Mouse (Mus musculus): ENCODE results near the gene Gp1ba. TPM values are rescaled to one million over a fixed set of nuclear protein-coding genes. Genes with fewer than 3 reads are reported as not detected.

Gp1ba gene
- total and polyA plus RNA-seq, 2 experiments from 2014 or later: 0.08 to 0.10 TPM

GRCm38 (mm10) chr11:70664741-70665140, 25.8 kb downstream of the Gp1ba start:
- Histone ChIP-seq H3K4me1 (ENCODE audit: insufficient read depth) (no peaks in the 10 kb centered on the region), H3K4me2 (ENCODE audit: low read depth) (no peak overlapping the region), H3K9ac (no peak overlapping the region), H3K36me3 (ENCODE audit: insufficient read depth) (peaks cover 33% of the 10 kb centered on the region), H3K4me3 (ENCODE audit: low read depth, low read length) (no peak overlapping the region), H3K9me3 (ENCODE audit: low read length) (no peaks in the 10 kb centered on the region), H3K27ac (ENCODE audit: low read depth, low read length) (no peak overlapping the region), H3K27me3 (ENCODE audit: insufficient read depth, low read length) (no peaks in the 10 kb centered on the region)
- ATAC-seq (no peak), DNase-seq (no peak)
- TF ChIP-seq CTCF (IDR thresholded peaks at IDR 0.05; ENCODE audit: low read depth): no peak
- 93% methylated on average over 9 of the region's 9 CpGs for WGBS

DNA sequence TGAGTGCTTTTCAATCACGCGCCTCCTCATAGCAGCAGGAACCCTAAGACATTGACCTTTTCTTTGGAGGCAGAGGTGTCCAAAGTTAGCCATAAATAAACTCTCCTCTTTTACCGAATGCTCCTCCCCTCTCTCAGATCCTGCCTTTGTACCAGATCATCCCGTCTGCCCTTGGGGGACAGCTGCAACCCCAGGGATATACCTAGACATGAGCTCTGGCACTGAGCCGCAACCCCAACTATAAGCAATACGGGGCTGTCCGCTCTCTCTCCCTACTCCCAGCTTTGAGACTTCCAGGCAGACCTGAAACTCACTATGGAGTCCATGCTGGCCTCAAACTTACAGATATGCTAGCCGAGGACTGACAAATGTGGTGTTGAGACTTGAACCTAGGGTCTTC, 27.8 kb downstream of the Gp1ba start:
- TF ChIP-seq CTCF (IDR thresholded peaks at IDR 0.05; ENCODE audit: low read depth): no peak
- Histone ChIP-seq H3K27me3 (ENCODE audit: insufficient read depth, low read length) (no peaks in the 10 kb centered on the region), H3K36me3 (ENCODE audit: insufficient read depth) (peaks cover 39% of the 10 kb centered on the region), H3K9me3 (ENCODE audit: low read length) (no peaks in the 10 kb centered on the region), H3K27ac (ENCODE audit: low read depth, low read length) (no peak overlapping the region), H3K4me1 (ENCODE audit: insufficient read depth) (peaks cover 9% of the 10 kb centered on the region; the same call in 1 of the 2 replicates), H3K9ac (no peak overlapping the region), H3K4me2 (ENCODE audit: low read depth) (no peak overlapping the region), H3K4me3 (ENCODE audit: low read depth, low read length) (no peak overlapping the region)
- ATAC-seq: no peak
- 97% methylated on average over 8 of the region's 8 CpGs for WGBS
- DNase-seq: no peak

DNA sequence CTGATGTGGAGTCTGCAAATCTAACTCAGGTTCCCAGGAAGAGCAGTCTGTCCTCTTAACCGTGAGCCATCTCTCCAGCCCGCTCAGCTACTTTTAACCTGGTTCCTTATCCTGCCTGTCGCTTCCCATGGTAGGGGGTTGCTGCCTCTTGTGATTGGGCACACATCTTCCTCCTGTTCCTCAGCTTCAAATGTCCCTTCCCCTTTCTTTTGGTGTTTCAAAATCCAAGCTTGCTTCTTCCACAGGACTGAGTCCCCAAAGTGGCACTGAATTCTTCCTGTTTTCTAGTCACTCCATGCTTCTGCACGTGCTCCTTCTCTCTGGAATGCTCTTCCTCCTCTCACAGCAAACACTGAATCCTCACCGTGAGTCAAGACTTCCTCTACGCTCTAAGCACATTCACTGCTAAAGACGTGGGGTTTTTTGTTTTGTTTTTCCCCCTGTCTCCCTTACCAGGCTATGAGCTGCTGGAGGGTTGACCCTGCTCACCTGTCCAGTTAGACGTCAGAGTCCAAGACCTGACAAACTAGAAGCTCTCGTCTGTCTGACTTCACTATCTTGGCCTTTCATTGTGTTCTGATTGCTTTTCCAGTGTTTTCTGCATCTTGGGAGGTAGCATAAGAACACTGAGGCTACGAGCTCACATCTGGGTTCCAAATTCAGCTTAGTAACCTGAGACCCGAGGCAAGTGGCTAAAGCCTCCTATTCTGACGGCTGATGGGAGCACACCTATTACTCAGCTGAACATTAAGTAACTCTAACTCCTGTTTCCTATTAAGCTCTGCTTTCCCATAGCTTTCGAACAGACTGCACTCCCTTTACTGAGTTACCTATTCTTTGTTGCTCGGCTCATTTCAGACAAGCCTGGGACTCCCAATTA, 28.6 kb downstream of the Gp1ba start:
- peak overlapping the region; percentile 50; the same call in 1 of the 2 replicates for H3K9ac ChIP-seq
- peaks cover 36% of the 10 kb centered on the region for H3K36me3 ChIP-seq (ENCODE audit: insufficient read depth)
- DNase-seq: no peak
- peak overlapping the region; percentile 78; the same call in 1 of the 2 replicates for H3K27ac ChIP-seq (ENCODE audit: low read depth, low read length)
- peaks cover 9% of the 10 kb centered on the region; the same call in 1 of the 2 replicates for H3K4me1 ChIP-seq (ENCODE audit: insufficient read depth)
- H3K9me3 ChIP-seq (ENCODE audit: low read length): no peaks in the 10 kb centered on the region
- H3K27me3 ChIP-seq (ENCODE audit: insufficient read depth, low read length): no peaks in the 10 kb centered on the region
- 71% methylated on average over 14 of the region's 14 CpGs for WGBS
- H3K4me3 ChIP-seq (ENCODE audit: low read depth, low read length): peak overlapping the region; percentile 70
- no peak for ATAC-seq
- peak overlapping the region; percentile 90 for H3K4me2 ChIP-seq (ENCODE audit: low read depth)
- TF ChIP-seq CTCF (IDR thresholded peaks at IDR 0.05; ENCODE audit: low read depth): no peak

GRCm38 (mm10) chr11:70668335-70668770, 29.4 kb downstream of the Gp1ba start:
- H3K36me3 ChIP-seq (ENCODE audit: insufficient read depth): peaks cover 28% of the 10 kb centered on the region
- H3K27ac ChIP-seq (ENCODE audit: low read depth, low read length): peak overlapping the region; percentile 78
- peak overlapping the region; percentile 90 for H3K4me2 ChIP-seq (ENCODE audit: low read depth)
- no peaks in the 10 kb centered on the region for H3K27me3 ChIP-seq (ENCODE audit: insufficient read depth, low read length)
- H3K9me3 ChIP-seq (ENCODE audit: low read length): no peaks in the 10 kb centered on the region
- H3K4me3 ChIP-seq (ENCODE audit: low read depth, low read length): peak overlapping the region; percentile 70
- no peak for TF ChIP-seq CTCF (IDR thresholded peaks at IDR 0.05; ENCODE audit: low read depth)
- H3K4me1 ChIP-seq (ENCODE audit: insufficient read depth): peaks cover 9% of the 10 kb centered on the region; the same call in 1 of the 2 replicates
- DNase-seq (no peak), ATAC-seq (no peak)
- under 1% methylated on average over 15 of the region's 15 CpGs for WGBS
- peak overlapping the region; percentile 50 for H3K9ac ChIP-seq

DNA sequence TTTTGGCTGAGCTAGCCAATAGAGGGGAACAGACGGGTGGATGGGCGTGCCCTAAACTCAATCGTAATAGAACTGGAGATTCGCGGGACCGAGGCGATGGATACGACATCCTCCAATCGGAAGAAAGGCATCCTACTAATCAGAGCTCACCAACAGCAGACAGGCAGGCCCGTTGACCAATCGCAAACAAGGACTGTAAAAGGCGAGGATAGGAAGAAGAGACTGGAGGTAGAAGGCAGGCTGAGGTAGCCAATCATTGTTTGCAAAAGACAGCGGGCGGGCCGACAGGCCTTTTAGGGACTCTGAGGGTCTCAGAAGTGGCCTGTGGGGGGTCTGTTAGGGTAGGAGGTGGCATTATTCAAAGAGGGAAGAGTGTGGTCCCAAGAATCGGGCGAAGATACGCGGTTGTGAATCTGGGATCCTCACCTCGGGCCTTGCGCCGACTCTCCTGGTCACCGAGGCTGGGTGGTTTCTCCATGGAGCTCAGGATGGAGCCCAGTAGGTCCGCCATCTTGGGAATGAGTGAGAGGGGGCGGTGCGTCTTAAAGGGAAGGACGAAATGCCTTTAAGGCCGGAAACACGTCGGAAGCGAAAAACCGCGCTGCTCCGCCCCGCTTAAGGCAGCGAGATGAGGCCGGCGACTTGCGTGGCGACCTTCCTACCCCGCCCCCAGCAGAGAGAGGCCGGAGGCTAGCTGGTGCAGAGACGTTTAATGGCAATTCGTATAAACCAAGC, 30.0 kb downstream of the Gp1ba start, which contains the start of gene Spag7:
TSS of gene Spag7 (minus strand) at position 646 of the 735 bp plus-strand sequence.
- H3K36me3 ChIP-seq (ENCODE audit: insufficient read depth): peaks cover 27% of the 10 kb centered on the region
- DNase-seq (peak; percentile 99), ATAC-seq (peak; percentile 96)
- peaks cover 9% of the 10 kb centered on the region; the same call in 1 of the 2 replicates for H3K4me1 ChIP-seq (ENCODE audit: insufficient read depth)
- peak within 1 kb of the TSS; percentile 80 for H3K9ac ChIP-seq
- peak within 1 kb of the TSS; percentile 70 for H3K4me3 ChIP-seq (ENCODE audit: low read depth, low read length)
- no peak for TF ChIP-seq CTCF (IDR thresholded peaks at IDR 0.05; ENCODE audit: low read depth)
- peak within 1 kb of the TSS; percentile 90 for H3K4me2 ChIP-seq (ENCODE audit: low read depth)
- no peaks in the 10 kb centered on the region for H3K27me3 ChIP-seq (ENCODE audit: insufficient read depth, low read length)
- no peaks in the 10 kb centered on the region for H3K9me3 ChIP-seq (ENCODE audit: low read length)
- under 1% methylated on average over 44 of the region's 44 CpGs for WGBS
- H3K27ac ChIP-seq (ENCODE audit: low read depth, low read length): peak within 1 kb of the TSS; percentile 97

GRCm38 (mm10) chr11:70669582-70670345, 30.8 kb downstream of the Gp1ba start:
- Histone ChIP-seq H3K9me3 (ENCODE audit: low read length) (no peaks in the 10 kb centered on the region), H3K4me1 (ENCODE audit: insufficient read depth) (peaks cover 9% of the 10 kb centered on the region; the same call in 1 of the 2 replicates), H3K9ac (peak overlapping the region; percentile 80), H3K4me2 (ENCODE audit: low read depth) (peak overlapping the region; percentile 87), H3K36me3 (ENCODE audit: insufficient read depth) (peaks cover 26% of the 10 kb centered on the region), H3K27me3 (ENCODE audit: insufficient read depth, low read length) (no peaks in the 10 kb centered on the region), H3K4me3 (ENCODE audit: low read depth, low read length) (peak overlapping the region; percentile 70), H3K27ac (ENCODE audit: low read depth, low read length) (peak overlapping the region; percentile 97)
- WGBS: 4% methylated on average over 31 of the region's 31 CpGs
- DNase-seq: peak; percentile 79
- peak; percentile 12 for ATAC-seq
- peak; percentile 63 for TF ChIP-seq CTCF (IDR thresholded peaks at IDR 0.05; ENCODE audit: low read depth)

All from forebrain, postnatal 0 days (tissue).